Mouse (Mus musculus): ENCODE results near the gene Trak2. TPM values are rescaled to one million over a fixed set of nuclear protein-coding genes. Genes with fewer than 3 reads are reported as not detected.
"Not testable (repeated sequence)": the region's sequence is repeated elsewhere in the genome, so short reads cannot be mapped to it uniquely, and the experiment has no call there.

The Trak2 gene
- total RNA-seq, 2 experiments from 2014 or later: 76.4 to 87.9 TPM

- DNase-seq: no peak
Observed at GRCm38 (mm10) chr1:58889826-58890546, 83.2 kb downstream of the Trak2 start.

- DNase-seq: no peak
Observed at GRCm38 (mm10) chr1:58885646-58886045, 87.6 kb downstream of the Trak2 start.

GRCm38 (mm10) chr1:58883279-58883678 lies 90.0 kb downstream of the Trak2 start:
- DNase-seq: not testable (repeated sequence)

GRCm38 (mm10) chr1:58879291-58879690 lies 93.9 kb downstream of the Trak2 start:
- not testable (repeated sequence) for DNase-seq

- DNase-seq: not testable (repeated sequence)
Observed at GRCm38 (mm10) chr1:58876500-58876899, 96.7 kb downstream of the Trak2 start.

GRCm38 (mm10) chr1:58860586-58860985 lies 112.6 kb downstream of the Trak2 start:
- DNase-seq: not testable (repeated sequence)

GRCm38 (mm10) chr1:58859738-58860365 lies 113.4 kb downstream of the Trak2 start:
- DNase-seq: not testable (repeated sequence)

- DNase-seq: not testable (repeated sequence)
Observed at GRCm38 (mm10) chr1:58859131-58859530, 114.1 kb downstream of the Trak2 start.

GRCm38 (mm10) chr1:58856811-58857210 lies 116.4 kb downstream of the Trak2 start:
- DNase-seq: not testable (repeated sequence)

Other genes with a start within 250 kb of the Trak2 start
- 1 to 10 TPM; 2.1 to 3.6 TPM for gene Casp8, start 178.1 kb downstream of the Trak2 start, total RNA-seq (2021)
- gene Stradb, start 92 bp upstream of the Trak2 start, total RNA-seq (2021): 100 to 1,000 TPM; 116 to 123 TPM
- not detected for gene C2cd6, start 121.5 kb upstream of the Trak2 start, total RNA-seq (2021)
- 1 to 10 TPM; 2.6 to 3.0 TPM for gene Tmem237, start 147.0 kb upstream of the Trak2 start, total RNA-seq (2021)
- gene Mpp4, start 190.0 kb upstream of the Trak2 start, total RNA-seq (2021): under 1 TPM in 1 of 2 experiments, not detected in 1; 0.20 TPM